Mouse (Mus musculus) right cerebral cortex, postnatal 36 days (tissue): ENCODE results near the gene Gm20867.
"Not testable (repeated sequence)": the region's sequence is repeated elsewhere in the genome, so short reads cannot be mapped to it uniquely, and the experiment has no call there.

Experiments used
- DNase-seq, 2 experiments: peaks; one replicate each; pipeline ENCODE4 v3.0.0; 2022; ENCODE audit warnings: low spot score in 2 of 2, mixed read lengths in 1 of 2

Gm20867 gene

DNA sequence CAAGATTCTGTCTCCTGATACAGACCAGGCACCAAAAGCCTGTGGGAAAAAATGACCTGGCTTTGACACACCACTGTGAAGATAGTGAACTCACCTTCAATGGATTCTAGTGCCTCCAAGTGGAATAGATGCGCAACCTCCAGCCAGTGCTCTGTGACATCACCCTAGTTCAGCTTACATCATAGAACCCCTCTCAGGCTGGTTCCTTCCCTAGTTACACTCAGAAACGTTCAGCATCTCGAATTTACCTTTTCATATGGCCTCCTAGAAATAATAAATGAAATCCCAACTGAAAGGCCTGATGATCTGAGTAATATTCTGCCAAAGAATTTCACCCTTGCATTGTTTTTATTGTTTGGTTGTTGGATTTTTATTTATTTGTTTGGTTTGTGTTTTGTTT lies at the start of gene Gm20867:
TSS of gene Gm20867 (minus strand) at position 101 of the 400 bp plus-strand sequence.
- DNase-seq, result not testable (repeated sequence)
